Mouse (Mus musculus) bone marrow macrophage, adult 2 months (primary cell): Measurements from ENCODE around the gene Slc40a1.

Experiments
- CTCF ChIP-seq: IDR thresholded peaks from 2 replicates; pipeline ENCODE4 v1.5.1; 2012; ENCODE audit warnings: low read depth, mild to moderate bottlenecking, low read length, moderate library complexity
- POLR2A ChIP-seq: IDR thresholded peaks from 2 replicates; pipeline ENCODE4 v1.6.1; 2012; ENCODE audit warnings: mild to moderate bottlenecking, low read depth, low read length, borderline replicate concordance

- TF ChIP-seq POLR2A: no peak
- no peak for TF ChIP-seq CTCF
Observed at GRCm38 (mm10) chr1:45868479-45869137, 57.7 kb downstream of the Slc40a1 start.
